Mouse (Mus musculus): Measurements from ENCODE around the gene March4.

- TF ChIP-seq POLR2A (IDR thresholded peaks at IDR 0.05; ENCODE audit: control insufficient read depth, low read depth, low read length) (no peak), CTCF (IDR thresholded peaks at IDR 0.05; ENCODE audit: control insufficient read depth, insufficient read depth, insufficient replicate concordance, low read depth, low read length) (no peak)
Measured at GRCm38 (mm10) chr1:72574608-72575007, 37.9 kb upstream of the March4 start.

Data from testis, adult 2 months (tissue).